Mouse (Mus musculus): ENCODE data around the gene Mrpl24. TPM values are rescaled to one million over a fixed set of nuclear protein-coding genes. Genes with fewer than 3 reads are reported as not detected.
"Not testable (repeated sequence)": the region's sequence is repeated elsewhere in the genome, so short reads cannot be mapped to it uniquely, and the experiment has no call there.

Mrpl24 gene
- total RNA-seq (2015) (157 and 195 TPM in 2 replicates), total RNA-seq (2017) (119 and 137 TPM in 2 replicates)

GRCm38 (mm10) chr3:87919336-87920108, at the start of gene Mrpl24:
Gene Mrpl24, plus strand, starts transcription at chr3:87919506.
- ATAC-seq (replicated peaks; ENCODE audit: poor library complexity) = peak; percentile 80

- no peak for ATAC-seq (replicated peaks; ENCODE audit: poor library complexity)
Measured at GRCm38 (mm10) chr3:87877730-87878129, 41.6 kb upstream of the Mrpl24 start.

DNA sequence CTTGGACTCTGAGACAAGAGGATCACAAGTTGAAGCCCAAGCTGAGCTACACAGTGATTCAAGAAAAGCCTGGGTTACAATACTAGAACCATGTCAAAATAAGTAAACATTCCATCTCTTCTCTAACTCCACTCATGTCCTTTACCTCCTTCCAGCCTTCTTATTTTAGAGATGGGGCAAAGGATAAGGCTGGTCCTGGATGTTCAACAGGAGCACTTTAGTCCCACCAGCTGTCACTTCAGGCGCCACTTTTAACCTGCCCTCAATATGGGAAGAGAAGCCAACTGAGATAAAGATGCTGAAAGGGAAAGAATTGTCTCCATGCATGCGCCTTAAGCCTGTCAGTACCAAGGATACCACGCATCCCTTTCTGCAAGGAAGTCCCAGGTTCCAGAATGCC, 35.0 kb upstream of the Mrpl24 start:
- no peak for ATAC-seq (replicated peaks; ENCODE audit: poor library complexity)

- ATAC-seq (replicated peaks; ENCODE audit: poor library complexity) = peak; percentile 34
Measured at GRCm38 (mm10) chr3:87884708-87885251, 34.5 kb upstream of the Mrpl24 start.

DNA sequence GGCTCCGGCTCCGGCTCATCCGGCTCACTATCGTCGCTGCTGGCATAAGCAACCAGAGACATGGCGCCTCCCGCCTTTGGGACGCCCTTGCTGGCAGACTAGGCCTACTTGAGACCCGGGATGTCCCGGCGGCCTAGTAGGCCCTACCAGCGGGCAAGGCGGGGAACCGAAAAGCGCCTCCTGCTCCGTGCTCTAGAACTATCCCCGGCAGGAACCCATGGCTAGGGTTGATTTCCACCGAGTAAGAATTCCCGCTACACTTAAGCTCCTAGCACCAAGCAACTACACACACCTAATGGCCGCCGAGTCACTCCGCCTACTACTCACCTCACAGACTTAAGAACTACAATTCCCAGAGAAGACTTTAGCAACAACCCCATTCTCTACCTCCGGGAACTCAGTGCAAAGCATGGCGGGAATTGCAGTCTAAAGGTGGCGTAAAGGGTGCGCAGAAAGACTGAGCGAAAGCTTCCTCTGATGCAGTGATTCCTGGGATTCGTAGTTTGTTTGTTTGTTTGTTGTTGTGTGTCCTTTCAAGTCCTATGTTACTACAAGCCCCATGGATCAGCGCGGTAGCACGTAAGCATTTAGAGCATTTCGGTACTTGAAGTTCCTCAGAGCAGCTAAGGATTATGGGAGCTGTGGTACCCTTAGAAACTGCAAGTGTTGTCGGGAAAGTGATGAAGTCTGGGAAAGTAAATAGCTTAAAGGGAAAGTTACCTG, 33.9 kb upstream of the Mrpl24 start, which contains the start of gene Prcc:
TSS of gene Prcc (minus strand) at position 328 of the 723 bp plus-strand sequence.
- ATAC-seq (replicated peaks; ENCODE audit: poor library complexity) = peak; percentile 93

GRCm38 (mm10) chr3:87886004-87886365, 33.3 kb upstream of the Mrpl24 start:
- ATAC-seq (replicated peaks; ENCODE audit: poor library complexity) = peak; percentile 9; the same call in 1 of the 2 replicates

DNA sequence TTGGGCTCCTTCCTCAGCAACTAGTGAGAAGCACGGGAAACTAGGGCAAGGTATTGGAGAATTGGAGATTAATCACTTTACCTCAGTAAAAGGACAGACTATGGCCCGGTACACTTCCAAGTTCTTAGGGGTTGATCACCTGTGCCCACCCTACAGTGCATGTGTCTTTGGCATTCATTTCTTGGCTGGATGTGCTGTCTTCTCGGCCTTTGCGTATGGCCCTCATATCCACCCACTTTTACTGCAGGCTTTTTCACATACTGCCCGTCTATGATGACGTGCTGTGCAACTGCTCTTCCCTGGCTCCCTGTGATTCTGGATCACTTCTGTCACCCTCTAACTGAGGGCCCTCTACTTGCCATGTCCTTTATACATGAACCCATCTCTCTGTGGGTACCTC, 32.9 kb upstream of the Mrpl24 start:
- no peak for ATAC-seq (replicated peaks; ENCODE audit: poor library complexity)

GRCm38 (mm10) chr3:87887400-87887799, 31.9 kb upstream of the Mrpl24 start:
- ATAC-seq (replicated peaks; ENCODE audit: poor library complexity) = not testable (repeated sequence)

- no peak for ATAC-seq (replicated peaks; ENCODE audit: poor library complexity)
Measured at GRCm38 (mm10) chr3:87891481-87891880, 27.8 kb upstream of the Mrpl24 start.

- 0 out of 2 replicates have a peak, but pooled peaks have one; percentile 6 for ATAC-seq (replicated peaks; ENCODE audit: poor library complexity)
Measured at GRCm38 (mm10) chr3:87893367-87893905, 25.9 kb upstream of the Mrpl24 start.

GRCm38 (mm10) chr3:87899266-87899665, 20.0 kb upstream of the Mrpl24 start:
- ATAC-seq (replicated peaks; ENCODE audit: poor library complexity) = no peak

- no peak for ATAC-seq (replicated peaks; ENCODE audit: poor library complexity)
Measured at GRCm38 (mm10) chr3:87899776-87900175, 19.5 kb upstream of the Mrpl24 start.

GRCm38 (mm10) chr3:87901036-87901624, 18.2 kb upstream of the Mrpl24 start:
- ATAC-seq (replicated peaks; ENCODE audit: poor library complexity) = peak; percentile 79

GRCm38 (mm10) chr3:87901959-87902358, 17.3 kb upstream of the Mrpl24 start:
- ATAC-seq (replicated peaks; ENCODE audit: poor library complexity) = 0 out of 2 replicates have a peak, but pooled peaks have one; percentile 2

DNA sequence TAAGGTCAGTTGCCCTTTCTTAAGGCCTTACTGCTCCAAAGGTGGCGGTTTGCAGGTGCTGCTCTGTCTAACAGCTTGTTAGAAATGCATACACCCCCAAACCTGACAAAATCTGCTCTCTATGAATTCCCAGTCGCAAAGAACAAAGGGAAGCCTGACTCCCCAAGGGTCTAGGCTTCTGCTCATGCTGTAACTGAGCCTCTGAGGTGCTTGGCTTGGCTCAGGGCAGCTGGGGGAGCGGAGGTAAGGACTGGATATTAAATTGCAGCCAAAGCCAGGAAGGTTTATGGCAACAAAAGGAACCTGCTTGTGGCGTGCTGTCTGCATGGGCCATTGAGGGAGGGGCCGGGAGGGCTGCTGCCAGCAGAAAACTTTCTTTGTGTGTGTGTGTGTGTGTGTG, 15.5 kb upstream of the Mrpl24 start:
- ATAC-seq (replicated peaks; ENCODE audit: poor library complexity) = no peak

DNA sequence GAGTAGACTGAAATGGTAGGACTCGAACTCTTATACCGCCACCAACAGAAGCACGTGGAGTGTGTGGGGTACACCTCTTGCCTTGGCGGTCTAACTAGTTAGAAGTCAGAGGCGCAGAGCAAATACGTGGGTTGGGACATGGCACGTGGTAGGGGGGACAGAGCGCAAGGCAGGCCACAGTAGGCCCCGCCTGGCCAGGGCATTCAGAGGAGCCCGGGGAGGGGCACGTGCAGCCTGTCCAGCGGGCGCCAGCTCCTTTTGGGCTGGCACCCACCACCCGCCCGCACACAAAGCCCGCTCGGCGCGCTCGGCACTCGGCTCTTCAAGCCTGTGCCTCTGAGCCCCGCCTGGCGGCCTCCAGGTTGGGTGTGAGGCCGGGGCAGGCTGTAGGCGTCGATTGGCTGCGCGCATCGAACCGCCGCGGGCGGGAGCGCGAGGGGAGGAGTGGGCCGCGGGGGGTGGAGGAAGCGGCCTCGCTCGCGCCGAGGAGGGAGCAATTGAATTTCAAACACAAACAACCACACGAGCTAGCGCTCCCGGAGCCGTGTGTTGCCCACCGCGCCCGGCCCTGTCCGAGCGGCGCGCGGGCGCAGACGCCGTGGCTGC, 13.3 kb upstream of the Mrpl24 start, which contains the start of gene Hdgf:
TSS of gene Hdgf (plus strand) at position 442 of the 606 bp plus-strand sequence.
- peak; percentile 70 for ATAC-seq (replicated peaks; ENCODE audit: poor library complexity)

DNA sequence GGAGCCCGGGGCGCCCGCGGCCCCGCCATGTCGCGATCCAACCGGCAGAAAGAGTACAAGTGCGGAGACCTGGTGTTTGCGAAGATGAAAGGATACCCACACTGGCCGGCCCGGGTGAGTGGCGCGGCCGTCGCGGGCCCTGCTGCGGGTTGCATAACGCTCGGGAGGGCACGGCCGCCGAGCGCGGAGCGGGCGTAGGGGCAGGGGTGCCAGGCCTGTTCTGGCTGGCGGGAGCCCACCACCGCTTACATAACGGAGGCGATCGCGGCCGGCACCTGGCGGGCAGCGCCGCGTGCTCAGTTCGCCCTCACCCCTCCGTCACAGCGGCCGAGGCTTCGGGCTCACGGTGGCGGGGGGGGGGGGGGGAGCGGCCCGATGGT, 12.7 kb upstream of the Mrpl24 start:
- ATAC-seq (replicated peaks; ENCODE audit: poor library complexity) = no peak

DNA sequence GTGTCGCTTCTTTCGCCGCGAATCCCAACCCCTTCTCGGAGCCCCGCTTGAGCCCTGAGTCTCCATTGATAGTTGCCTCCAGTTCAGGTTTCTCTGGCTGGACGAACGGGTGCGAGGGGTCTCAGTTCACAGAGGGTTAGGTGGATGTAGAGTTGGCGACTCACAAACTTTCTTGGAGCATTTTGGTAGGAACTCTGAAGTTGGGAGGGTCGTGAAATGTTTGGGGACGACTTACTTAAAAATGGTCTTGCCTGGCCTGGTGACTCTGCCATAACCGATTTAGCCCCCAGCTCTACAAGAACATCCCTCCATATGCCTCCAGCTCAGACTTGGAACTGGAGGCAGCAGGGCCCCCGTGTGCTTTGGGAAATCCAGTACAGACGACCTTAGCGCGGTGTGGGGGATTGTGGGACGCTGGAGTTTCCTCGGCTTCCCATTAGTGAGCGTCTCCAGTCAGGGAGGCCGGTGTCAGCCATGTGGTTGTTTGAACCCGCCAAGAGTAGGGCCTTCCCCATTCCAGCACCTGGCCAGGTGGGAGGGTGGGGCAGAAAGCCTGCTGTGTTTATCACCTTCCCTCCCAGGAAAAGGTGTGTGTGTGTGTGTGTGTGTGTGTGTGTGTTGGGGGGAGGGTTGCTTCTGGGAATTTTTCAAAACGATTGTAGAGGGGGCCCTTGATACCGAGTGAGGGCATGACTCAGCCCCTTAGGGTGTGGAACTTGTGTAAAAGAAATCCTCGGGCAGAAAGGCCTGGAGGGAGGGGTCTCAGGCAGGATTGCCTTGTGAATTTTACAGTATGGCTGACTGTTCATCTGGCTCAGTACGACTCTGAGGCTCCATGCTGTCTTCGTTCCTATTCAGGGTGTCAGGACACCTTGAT, 12.1 kb upstream of the Mrpl24 start:
- ATAC-seq (replicated peaks; ENCODE audit: poor library complexity) = no peak

GRCm38 (mm10) chr3:87907906-87908305, 11.4 kb upstream of the Mrpl24 start:
- no peak for ATAC-seq (replicated peaks; ENCODE audit: poor library complexity)

DNA sequence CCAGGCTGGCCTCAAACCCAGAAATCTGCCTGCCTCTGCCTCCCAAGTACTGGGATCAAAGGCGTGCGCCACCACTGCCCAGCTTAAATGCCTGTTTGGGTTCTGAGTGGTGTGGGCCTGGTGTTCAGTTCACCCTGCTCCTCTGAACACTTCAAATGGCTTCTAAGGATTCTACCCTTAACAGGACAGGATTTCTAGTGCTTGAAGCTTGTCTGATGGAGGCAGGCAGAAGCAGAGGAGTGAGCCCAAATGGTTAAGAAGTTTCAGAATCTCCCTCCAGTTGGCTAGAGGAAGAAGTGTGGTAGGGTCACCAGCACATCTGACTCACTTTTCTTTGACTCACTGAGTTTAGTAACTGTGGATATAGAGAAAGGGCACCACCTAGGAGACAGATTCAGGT, 9.9 kb upstream of the Mrpl24 start:
- ATAC-seq (replicated peaks; ENCODE audit: poor library complexity) = no peak

All from megakaryocyte progenitor cell, adult 5-6 weeks (primary cell).